Mouse (Mus musculus) retina, postnatal 7 days (tissue): ENCODE measurements around the gene Mgst2.
A peak's percentile ranks its signal among the peaks of the same experiment; 100 is the strongest.

Source experiments
- DNase-seq: peaks from one replicate; pipeline ENCODE4 v3.0.0-alpha.2; 2012; ENCODE audit warnings: low read depth, low spot score

Gene Mgst2

GRCm38 (mm10) chr3:51701281-51701751 is 41.2 kb downstream of the Mgst2 start:
- peak; percentile 84 for DNase-seq

DNA sequence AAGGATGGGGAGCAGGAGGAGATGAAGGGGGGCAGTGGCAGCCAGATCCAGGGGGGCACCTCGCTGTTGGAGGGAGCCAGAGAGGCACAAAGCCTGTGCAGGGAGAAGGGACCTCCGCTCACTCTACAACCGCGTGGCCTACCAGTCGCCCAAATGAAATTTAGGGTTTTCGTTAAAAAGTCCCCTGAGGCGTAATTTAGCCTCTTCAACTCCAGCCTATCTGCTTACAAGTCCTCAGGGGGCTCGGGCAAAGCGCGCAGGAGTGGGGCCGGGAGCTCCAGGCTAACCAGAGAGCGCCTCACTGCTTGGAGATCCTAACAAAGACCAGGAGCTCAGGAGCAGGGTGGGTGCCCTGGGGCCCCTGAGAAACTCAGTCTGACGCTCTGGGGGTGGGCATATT is 41.8 kb downstream of the Mgst2 start:
- DNase-seq: no peak

DNA sequence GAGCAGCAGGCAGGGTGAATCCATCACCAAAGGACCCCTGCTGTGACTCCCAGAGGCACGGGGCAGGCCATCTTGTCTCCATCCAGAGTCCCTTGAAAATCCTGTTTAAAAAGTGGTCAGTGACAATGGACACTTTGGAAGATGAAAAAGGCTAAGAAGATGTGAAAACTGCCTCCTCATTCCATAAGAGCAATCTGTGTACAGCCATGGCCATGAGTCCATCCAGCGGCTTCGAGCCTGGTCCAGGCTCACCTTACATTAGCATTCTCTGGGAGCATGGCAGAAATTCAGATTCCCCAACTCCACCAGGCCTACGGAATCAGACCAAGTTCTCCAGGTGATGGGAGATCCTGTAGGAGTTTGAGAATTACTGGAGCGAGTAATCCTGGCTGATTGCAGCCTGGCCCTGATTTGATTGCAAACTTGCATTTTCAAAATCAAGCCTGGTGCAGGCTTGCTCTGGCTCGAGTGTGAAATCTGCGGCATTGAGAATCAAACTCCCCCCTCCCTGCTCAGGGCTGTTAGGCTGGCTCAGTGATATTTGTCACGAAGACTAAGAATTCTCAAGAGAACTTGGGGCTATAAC is 42.6 kb downstream of the Mgst2 start:
- no peak for DNase-seq

GRCm38 (mm10) chr3:51703478-51703877 is 43.3 kb downstream of the Mgst2 start:
- no peak for DNase-seq

- no peak for DNase-seq
Measured at GRCm38 (mm10) chr3:51705220-51705619, 45.1 kb downstream of the Mgst2 start.

DNA sequence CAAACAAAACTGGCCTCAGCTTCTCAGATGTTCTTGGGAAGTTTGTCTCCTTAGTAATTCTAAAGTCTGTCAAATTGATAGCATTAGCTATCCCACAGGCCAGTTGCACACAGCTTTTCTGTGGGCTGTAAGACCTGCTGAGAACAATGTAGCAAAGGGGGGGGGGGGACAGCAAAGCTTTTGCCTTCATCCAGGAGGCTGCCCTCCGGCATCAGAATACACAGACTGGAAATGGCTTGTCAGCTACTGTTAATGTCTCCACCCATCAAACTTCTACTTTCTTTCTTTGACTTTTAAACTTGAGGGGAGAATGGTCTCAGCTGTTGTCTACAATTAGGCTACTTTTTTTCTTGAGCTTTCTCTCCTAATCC is 48.2 kb downstream of the Mgst2 start:
- no peak for DNase-seq

DNA sequence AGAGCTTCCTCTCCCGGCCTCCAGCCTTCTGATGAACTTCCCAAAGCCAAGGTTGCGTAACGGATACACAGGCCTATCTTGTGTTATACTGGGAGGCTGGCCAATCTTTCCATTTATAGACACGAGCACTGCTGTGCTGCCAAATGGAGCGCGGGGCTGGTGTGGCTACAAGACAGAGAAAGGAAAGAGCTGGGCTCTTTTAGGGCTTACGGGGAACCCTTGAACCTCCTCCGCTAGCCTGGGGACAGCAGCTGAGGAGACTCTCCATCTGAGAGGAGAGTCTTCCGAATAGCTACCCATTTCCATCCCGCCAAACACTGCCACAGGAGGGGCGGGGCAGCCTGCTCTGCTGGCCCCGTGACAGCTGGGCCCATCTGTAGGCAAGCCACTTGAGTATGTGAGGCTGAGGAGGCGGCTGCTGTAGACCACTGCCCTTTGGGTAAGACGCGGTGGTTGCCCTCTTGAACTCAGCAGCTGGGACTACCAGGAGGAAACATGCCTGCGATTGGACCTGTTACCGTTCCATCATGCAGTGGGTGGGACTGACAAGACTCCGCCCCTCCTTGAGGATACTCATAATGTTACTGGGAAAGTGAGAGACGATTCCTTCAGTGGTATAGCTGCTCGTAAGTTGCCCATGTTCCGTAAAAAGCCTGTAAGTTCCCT is 48.7 kb downstream of the Mgst2 start:
- no peak for DNase-seq

- DNase-seq: no peak
Measured at GRCm38 (mm10) chr3:51712382-51712781, 52.2 kb downstream of the Mgst2 start.

DNA sequence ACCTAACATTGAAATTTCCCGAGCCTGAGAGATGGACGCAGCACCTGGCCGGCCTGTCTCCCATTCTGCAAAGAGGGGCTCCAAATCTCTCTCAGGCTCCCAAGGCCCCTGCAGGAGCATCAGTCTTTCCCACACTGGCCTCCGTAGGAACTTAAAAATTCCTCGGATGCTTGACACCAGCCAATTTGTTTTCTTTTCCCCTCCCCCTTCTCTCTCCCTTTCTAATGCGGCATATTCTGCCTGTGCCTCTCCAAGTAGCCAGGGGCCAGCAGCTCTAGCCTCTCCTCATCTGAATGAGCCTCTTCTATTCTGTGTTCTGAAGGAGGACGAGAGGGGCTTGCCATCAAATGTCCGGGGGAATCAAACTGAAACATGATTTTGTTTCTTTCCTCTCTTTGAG is 53.1 kb downstream of the Mgst2 start:
- DNase-seq: no peak

DNA sequence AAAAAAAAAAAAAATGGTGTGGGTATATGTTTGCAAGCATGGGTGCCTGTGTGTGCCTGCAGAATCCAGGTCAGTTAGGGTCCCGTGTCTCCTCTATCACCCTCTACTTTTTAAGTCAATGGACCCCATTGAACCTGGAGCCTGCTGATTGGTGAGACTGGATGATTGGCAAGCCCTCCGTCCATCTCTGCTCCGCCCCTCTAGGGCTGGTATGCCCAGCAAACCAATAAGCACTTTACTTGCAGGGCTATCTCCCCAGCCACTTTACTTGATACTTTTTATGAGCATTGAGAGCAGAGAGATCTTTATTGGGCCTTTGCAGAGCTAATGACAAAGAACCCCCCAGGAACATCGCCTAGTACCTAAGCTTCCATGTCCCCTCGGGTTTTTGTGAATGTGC is 54.3 kb downstream of the Mgst2 start:
- DNase-seq: no peak

DNA sequence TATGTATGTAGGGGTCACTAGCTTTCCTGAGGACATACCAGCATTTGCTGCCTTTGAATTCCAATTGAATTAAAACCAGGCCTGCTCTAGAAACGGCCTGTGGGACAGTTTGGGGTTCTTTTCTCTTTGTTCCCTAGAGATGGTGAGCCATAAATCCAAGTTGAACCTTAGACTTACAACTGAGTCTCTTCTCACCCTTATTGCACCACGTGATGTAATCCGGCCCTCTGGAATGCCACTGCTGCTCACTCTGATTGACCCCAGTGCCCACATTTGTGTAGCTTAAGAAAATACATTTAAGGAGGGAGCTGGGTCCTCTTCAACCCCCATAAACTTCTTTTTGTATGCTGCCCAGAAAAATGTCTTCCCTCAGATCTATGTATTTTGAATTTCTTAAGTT is 57.3 kb downstream of the Mgst2 start:
- DNase-seq: no peak

DNA sequence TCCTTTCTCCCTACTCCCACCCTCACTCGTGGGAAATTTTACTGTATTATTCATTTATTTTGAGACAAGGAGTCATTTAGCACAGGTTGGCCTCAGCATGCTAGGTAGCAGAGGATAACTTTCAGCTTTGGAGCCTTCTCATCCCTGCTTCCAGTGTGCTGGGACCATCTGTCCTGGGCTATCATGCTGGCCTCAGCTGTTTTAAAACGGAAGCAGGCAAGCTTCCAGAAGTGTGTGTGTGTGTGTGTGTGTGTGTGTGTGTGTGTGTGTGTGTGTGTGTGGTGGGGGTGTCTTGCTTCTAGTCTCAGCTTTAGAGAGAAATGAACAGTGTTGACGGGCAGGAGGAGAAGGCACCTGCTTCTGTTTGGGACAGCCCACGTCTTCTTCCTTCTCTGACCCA is 57.7 kb downstream of the Mgst2 start:
- DNase-seq: no peak

GRCm38 (mm10) chr3:51719373-51719772 is 59.2 kb downstream of the Mgst2 start:
- no peak for DNase-seq

DNA sequence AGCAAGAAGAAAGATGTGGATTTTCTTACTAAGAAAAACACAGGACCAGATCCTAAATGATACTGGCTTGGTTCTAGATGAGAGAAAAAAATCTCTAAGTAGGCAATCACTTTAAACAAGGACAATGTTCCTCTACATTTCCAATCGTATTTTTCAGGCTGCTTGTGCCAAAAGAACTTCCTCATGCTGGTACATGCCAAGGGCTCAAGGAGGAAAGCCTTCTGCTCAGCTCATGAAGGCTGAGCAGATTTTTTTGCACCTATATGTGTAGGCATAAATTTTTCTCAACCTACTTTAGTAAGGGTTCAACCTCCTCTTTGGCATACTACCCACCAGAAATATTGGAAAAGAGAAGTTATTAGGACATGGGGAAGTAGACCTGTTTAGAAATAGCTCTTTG is 59.8 kb downstream of the Mgst2 start:
- no peak for DNase-seq

GRCm38 (mm10) chr3:51726257-51726656 is 66.1 kb downstream of the Mgst2 start:
- DNase-seq: no peak

- no peak for DNase-seq
Measured at GRCm38 (mm10) chr3:51727487-51727886, 67.3 kb downstream of the Mgst2 start.

DNA sequence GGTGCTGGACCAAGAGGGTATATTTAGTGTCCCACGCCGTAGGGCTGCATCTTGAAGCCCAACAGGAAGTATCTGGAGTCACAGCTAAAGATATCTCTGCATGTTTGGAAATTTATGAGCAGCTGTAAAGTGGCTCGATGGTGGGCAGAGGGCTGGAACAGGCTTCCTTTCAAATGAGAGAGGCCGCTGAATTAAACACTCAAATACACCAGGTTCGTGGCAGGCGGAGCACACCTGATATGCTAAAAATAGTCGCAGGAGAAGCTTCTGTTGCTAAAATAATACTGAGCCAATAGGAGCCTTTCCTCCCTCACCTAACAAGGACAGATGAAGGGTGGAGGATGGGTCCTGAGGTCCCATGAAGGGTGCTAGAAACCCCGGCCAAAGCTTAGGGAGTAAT is 67.8 kb downstream of the Mgst2 start:
- no peak for DNase-seq

DNA sequence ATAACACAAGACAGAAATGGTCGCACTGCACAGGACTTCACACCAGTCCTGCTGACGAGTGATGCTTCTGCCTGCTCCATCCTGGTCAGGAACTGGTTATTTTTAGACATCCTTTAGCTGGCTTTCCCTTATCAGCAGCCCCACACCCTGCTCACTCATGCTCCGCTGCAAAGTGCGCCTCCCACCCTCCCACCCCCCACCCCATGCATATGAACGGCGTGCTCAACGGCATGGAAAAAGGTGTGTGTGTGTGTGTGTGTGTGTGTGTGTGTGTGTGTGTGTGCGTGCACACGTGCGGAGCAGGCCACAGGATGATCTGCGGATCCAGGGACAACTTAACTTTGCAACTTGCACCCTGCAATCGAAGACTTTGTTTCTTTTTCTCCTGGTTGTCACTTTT is 68.3 kb downstream of the Mgst2 start:
- DNase-seq: no peak

- no peak for DNase-seq
Measured at GRCm38 (mm10) chr3:51729109-51729918, 69.2 kb downstream of the Mgst2 start.

DNA sequence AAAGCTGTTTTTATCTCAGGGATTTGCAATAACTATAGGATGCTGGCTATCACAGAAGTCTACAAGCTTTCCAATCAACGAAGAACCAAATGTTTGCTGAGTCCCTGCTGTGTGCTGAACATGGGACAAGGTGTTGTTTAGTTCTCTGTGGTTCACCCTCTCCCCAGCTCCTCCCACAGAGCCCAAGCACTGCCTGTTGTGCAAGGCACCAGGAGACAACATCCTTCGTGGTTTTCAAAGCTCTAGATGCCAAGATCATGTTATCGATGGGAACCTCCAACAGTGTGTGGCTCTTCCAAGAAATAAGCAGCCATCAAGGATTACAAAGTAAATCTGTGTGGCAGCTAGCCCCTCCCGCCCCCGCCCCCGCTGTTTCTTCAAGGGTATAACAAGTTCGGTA is 70.5 kb downstream of the Mgst2 start:
- no peak for DNase-seq

- no peak for DNase-seq
Measured at GRCm38 (mm10) chr3:51731949-51732636, 71.9 kb downstream of the Mgst2 start.
